Mouse (Mus musculus) right cerebral cortex, postnatal 25 days (tissue): Measurements from ENCODE around the gene Mboat2.

Experiments used
- DNase-seq: peaks from one replicate; pipeline ENCODE4 v3.0.0; 2022

Gene Mboat2

GRCm38 (mm10) chr12:24907894-24908293, 77.2 kb downstream of the Mboat2 start:
- DNase-seq: no peak

DNA sequence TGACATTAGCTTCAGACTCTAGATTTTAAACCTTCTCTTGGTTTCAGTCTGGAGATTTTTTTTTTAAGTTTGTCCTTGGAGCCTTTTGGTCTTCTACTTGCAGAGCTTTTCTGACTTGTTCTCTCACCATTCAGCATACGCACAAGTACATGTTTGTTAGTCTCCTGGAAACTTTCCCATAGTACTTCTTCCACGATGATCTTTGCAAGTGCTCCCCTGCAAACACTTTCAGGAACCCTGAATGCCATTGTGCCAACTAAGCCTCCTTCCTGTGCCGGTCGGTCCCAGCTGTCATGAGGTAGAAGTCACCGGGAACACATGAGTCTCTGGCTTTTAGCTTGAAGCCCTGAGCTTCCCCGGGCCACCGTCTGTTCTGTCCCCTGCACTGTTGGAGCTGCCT, 79.0 kb downstream of the Mboat2 start:
- DNase-seq: no peak

GRCm38 (mm10) chr12:24912174-24912573, 81.5 kb downstream of the Mboat2 start:
- DNase-seq: no peak

GRCm38 (mm10) chr12:24912876-24913275, 82.2 kb downstream of the Mboat2 start:
- no peak for DNase-seq

DNA sequence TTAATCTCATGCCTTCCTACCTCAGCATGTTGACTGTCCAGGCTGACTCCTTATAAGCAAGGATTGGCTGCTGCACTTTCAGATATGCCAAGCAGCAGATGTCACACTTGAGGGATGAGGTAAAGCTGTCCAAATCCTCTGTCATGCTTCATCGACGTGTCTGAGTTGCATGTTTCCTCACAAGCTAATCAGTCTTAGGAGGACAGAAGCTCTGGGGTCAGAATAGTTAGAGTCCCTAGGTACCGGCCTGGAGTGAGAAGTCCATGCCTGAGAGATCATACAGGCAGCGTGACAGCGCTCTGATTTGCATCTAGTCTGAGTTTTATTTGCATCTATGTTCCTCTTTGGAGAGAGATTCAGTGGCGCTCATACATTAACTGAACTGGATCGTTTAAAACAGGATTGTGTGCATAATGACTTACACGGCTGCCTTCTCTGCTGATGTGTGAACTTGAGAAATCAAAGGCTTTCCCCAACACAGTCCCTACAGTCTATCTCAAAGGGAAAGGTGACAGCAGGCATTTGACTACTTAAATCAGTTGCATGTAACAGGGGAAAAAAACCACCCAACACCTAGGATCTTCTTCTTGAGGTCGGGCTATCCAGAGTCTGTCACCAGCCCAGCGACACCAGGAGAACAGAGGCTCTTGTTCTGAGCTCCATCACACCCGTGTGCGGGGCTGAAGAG, 88.0 kb downstream of the Mboat2 start:
- DNase-seq: no peak

DNA sequence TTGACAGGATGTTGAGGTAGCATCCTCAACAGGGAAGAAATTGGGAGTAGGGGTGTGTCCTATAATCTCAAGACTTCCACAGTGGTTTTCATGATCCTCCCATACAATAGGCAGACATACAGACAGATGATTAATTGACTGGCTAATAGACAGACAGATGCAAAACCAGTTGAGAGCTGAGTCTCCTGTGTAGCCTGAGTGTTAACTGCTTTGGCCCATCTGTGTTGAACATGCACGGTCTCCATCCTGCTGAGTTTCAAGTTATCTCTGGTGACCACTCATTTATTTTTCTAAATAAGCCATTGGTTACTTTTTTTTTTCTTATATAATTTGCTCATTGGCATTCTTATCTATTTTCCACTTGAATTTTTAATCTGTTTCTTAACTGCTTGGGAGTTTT, 90.2 kb downstream of the Mboat2 start:
- DNase-seq: no peak

- no peak for DNase-seq
Observed at GRCm38 (mm10) chr12:24924003-24924402, 93.3 kb downstream of the Mboat2 start.

DNA sequence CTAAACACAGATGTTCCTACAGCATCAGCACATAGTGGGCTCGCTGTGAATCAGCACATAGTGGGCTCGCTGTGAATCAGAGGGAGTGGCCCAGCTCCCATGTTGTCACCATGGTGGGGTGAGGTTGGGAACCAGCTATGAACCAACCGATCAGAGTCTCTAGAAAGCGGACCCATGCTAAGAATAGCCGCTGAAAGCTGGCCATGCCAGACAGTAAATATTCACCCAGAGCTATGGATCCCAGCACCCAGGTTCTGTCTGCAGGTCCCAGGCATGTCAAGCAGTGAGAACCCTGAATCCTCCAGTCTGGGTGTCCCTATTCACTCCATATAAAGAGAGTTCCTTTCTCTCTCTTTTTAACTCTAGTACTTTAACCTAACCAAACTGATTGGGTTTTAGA, 94.6 kb downstream of the Mboat2 start:
- DNase-seq: no peak

DNA sequence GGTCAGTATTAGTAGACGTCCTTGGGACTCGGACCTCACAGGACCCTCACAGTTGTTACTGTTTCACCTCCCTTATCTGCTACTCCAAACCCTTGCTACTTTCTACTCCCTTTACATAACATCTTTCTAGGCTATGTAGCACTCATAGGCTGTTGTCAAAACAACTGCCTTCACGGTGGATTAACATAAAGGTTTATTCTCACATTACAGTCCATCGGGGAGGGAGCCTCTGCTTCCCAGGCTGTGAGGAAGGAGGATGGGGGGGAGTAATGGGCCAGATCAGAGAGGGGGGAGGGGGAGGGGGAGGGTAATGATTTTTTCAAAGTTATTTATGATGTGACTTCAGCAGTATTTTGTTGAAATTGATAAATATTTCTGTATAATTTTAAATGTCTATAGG, 95.0 kb downstream of the Mboat2 start:
- no peak for DNase-seq

GRCm38 (mm10) chr12:24928051-24928748, 97.5 kb downstream of the Mboat2 start:
- DNase-seq: peak; percentile 86

DNA sequence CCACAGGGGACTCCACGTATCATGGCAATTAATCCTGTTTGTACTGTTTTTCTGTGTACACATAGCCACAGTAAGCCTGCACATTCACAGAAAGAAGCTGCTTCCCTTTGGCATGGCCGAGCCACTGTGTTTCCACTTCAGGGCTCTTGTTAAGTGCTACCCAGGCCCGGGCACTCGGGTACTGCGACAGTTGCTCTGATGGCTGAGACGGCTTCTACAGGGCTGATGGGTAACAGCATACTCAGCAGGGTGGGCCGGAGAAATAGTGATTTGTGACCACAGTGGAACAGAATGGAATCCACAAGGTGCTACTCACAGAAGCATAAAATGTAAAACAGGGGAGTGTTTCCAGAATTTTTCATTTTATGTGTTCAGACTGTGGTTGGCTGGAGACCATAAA, 98.4 kb downstream of the Mboat2 start:
- no peak for DNase-seq

GRCm38 (mm10) chr12:24930760-24931159, 100.1 kb downstream of the Mboat2 start:
- DNase-seq: no peak

DNA sequence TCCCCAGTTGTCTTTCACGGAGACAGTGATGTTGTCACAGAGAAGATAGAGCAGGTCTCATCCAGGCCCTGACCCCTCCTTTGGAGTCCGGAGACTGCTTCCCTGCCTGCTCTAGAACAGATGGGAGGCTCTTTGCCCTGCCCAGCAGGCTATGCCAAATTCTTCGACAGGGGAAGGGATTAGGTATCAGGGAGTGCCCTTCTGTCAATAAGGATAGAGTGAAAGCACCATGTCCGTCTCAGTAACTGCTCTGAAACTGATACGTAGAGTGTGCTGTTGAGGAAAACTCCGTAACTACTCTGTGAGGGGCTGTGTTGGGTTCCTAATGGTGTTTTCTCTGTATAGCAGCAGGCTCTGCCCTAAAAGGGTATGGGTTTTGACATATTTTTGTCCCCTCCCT, 101.4 kb downstream of the Mboat2 start:
- DNase-seq: no peak

DNA sequence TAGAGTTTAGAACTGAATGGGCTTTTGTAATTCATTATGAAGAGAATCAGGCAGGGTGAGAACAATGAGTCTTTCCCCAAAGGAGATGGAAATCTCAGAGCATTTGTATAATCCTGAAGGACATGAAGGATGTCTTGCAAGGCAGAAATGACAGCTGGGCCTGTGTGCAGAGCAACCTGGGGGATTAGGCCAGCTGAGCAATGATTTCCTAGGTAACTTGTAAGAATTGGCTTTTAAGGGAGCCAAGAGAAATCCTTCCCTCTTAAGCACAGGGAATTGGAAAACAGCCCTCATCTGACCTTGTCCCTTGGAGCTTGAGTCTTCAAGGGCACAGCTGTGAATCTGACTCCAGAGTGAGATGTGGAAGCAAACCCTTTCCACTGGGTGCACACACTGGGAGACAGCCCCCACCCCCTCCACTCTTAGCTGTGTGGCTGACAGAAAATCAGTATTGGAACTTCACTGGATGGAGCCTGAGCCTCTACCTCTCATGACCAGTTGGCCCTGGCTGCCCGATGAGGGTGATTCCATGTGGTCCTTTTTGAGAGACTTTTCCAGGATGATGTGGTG, 102.6 kb downstream of the Mboat2 start:
- no peak for DNase-seq

DNA sequence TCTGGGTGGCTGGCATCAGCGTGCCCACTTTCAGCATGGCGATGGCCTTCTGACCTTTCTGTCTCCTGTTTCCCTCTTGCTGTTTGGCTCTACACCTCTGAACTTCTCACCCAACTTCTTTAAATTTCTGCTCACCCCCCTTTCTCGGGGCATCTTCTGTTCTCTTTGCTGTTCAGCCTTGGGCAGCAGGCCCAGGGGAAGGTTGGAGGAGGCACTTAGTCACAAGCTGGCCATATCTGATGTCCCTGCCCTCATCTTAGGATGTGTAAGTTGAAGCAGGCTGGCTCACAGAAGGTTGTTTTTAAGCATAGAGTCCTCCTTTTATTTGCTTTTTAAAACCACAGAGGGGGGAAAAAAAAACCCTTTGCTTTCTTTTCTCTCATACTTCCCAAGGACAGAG, 103.3 kb downstream of the Mboat2 start:
- DNase-seq: no peak

GRCm38 (mm10) chr12:24936281-24936680, 105.6 kb downstream of the Mboat2 start:
- no peak for DNase-seq

DNA sequence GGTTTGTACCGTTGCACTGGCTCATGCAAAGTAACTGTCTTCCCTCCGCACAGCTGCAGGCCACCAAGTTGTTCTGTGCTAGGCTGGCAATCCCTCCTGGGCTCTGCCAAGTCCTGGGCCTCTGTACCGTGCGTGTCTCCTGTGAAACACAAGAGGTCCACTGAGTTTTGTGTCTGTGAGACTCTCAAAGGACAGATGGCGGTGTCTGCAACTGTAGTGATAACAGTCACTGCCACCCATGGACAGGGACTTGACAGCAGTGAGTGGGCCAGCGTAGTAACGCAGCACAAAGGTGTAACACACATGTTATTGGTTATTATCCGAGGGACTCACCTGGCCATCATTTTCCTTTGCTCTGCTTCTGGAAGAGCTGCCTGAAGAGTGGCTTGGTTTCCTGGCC, 108.7 kb downstream of the Mboat2 start:
- no peak for DNase-seq

DNA sequence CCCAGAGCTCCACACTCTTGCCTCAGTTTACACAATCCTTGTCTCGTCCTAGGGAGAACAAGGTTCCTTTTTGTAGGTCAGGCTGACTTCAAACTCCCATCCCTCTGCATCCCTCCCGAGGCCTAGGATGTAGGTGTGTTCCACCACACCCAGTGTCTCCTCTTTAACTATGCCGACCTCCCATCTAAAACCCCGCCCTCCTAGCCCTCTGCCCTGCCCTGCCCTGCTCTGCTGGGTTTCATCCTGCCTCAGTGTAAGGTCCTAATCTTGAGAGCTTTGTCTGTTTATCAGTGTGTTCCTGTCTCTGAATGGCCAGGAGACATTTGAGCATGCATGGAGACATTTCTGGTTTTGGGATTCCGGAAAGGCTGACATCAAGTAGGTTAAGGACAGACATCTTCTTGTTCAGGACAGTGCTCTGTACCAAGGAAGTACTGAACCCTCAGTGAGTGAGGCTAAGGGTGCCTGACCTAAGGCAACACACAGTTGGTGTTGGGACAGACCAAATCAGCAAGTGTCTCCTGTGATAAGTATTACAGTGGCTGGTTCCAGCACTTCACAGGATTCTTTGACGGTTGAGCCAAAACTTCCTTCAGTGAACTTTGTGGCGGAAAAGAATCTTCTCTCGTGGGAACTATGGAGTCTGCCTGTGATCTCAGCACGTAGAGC, 112.1 kb downstream of the Mboat2 start:
- DNase-seq: no peak

DNA sequence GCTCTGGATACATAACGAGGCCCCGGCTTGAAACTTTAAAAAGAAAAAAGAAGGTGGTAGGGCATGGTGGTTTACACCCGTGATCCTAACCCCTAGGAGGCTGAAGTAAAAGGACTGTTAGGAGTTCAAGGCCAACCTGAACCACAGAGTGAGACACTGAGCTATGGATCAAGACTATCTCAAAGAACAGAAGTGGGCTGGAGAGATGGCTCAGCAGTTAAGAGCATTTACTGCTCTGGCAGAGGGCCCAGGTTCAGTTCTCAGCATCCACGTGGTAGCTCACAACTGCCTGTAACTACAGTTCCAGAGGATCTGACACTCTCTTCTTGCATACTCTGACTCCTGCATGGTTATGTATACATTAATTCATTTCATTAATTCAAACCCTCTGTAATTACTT, 112.7 kb downstream of the Mboat2 start:
- no peak for DNase-seq

DNA sequence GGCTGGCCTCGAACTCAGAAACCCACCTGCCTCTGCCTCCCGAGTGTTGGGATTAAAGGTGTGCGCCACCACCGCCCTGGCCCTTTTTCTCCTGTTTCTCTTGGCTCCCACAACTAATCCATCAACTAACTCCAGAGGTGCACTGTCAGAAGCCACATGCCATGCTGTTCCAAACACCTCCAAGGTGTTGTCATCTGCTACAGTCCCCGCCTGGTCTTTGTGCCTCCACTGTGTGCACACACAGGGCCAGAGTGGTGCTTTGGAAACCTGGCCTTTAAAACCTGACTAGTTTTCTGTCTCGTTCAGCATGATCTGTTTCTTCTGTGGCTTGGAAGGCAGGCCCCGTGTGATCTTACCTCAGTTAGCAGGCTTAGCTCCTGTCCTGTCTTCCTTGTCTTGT, 113.9 kb downstream of the Mboat2 start:
- DNase-seq: no peak

- DNase-seq: no peak
Observed at GRCm38 (mm10) chr12:24947065-24947464, 116.4 kb downstream of the Mboat2 start.

- DNase-seq: no peak
Observed at GRCm38 (mm10) chr12:24948344-24948743, 117.7 kb downstream of the Mboat2 start.

DNA sequence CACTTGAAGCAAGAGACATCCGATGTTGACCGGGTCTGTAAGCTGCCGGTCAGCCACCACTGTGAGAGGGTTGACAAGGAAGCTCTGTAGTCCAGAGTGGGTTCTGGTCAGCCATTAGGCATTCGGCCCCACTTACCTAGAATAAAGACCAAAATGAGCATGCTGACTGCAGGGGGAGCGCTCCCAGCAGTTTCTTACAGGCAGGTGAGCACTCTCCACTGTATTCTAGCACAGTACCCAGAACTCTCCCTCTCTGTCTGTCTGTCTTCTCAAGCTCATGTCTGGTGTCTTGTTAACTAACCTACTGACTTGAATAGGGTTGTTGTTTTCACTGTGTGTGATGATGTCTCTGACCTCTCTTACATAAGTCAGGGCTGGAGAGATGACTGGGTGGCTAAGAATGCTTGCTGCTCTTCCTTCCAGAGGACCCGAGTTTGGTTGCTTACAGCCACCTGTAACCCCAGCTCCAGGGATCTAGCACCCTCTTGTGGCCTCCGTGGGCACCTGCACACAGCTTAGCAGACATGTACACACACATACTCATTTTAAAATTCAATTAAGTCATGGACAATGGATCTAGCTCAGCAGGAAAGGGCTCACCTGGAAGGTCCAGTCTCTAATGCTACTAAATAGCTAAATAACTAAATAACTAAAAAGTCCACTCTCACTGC, 119.8 kb downstream of the Mboat2 start:
- DNase-seq: no peak
